Comparison of ENCODE assay signal across 13 mouse cellular contexts in the genomic region with DNA sequence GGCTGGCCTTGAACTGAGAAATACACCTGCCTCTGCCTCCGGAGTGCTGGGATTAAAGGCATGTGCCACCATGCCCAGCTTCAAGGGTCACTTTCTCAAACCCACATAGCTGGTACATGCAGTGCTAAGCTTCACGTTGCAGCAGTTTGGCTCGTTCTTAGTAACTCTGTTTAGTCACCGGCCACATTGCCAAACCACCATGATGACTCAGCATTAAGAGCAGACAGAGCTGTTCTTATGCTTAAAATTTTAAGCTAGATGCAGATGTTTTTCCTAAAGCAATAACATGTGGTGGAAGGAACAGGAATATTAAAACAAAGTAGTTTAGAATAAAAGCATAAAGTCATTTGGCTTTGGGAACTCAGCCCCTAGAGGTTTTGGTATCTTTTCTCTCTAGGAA.
DNase-seq lines count a peak whose midpoint lies in the region; ATAC-seq and TF ChIP-seq lines count a peak whose summit lies in the region.
"Had no signal": no experiment of that assay in that cellular context is flagged by ENCODE, and none has a peak within 500 bp of the region (broad histone marks: within the 10 kb centered on the region; RNA-seq: fewer than 3 reads in every experiment).

No protein-coding gene starts in this region.

- TF ChIP-seq EP300 in MEL (IDR thresholded peaks at IDR 0.05; ENCODE audit: low read depth in 1 of 2, low read length in 2 of 2) = no peak

- no peaks in the 10 kb centered on the region for H3K4me1 ChIP-seq in heart, embryonic 11.5 days (ENCODE audit: control insufficient read depth, insufficient read depth, low read length)
- no peaks in the 10 kb centered on the region; a peak in 1 of 4 replicates for H3K4me1 ChIP-seq in MEL (ENCODE audit: control insufficient read depth in 1 of 2, insufficient read depth in 2 of 2, low read length in 2 of 2)
- peaks cover 22% of the 10 kb centered on the region for H3K4me1 ChIP-seq in megakaryocyte, embryonic 14.5 days
- H3K4me1 ChIP-seq in forebrain, embryonic 14.5 days (ENCODE audit: control insufficient read depth, insufficient read depth, low read length) = no peaks in the 10 kb centered on the region
- H3K4me1 ChIP-seq: heart, embryonic 15.5 days; hindbrain, embryonic 15.5 days; liver, embryonic 15.5 days had no signal

- H3K4me2 ChIP-seq in heart, embryonic 11.5 days = no peak overlapping the region
- H3K4me2 ChIP-seq in forebrain, embryonic 14.5 days (ENCODE audit: low read length) = no peak overlapping the region
- H3K4me2 ChIP-seq: heart, embryonic 15.5 days; hindbrain, embryonic 15.5 days; liver, embryonic 15.5 days had no signal

- 81% methylated on average over 4 of the region's 4 CpGs for WGBS in heart, embryonic 11.5 days (ENCODE audit: insufficient replicate concordance)
- WGBS in forebrain, embryonic 14.5 days = 88% methylated on average over 4 of the region's 4 CpGs

- no peak overlapping the region for H3K9ac ChIP-seq in heart, embryonic 11.5 days (ENCODE audit: low read depth, low read length)
- H3K9ac ChIP-seq in MEL (ENCODE audit: control insufficient read depth, low read depth, low read length, poor library complexity, severe bottlenecking) = no peak overlapping the region
- no peak overlapping the region for H3K9ac ChIP-seq in forebrain, embryonic 14.5 days (ENCODE audit: low read length)
- H3K9ac ChIP-seq: heart, embryonic 15.5 days; hindbrain, embryonic 15.5 days; liver, embryonic 15.5 days had no signal

- H3K27ac ChIP-seq in heart, embryonic 11.5 days (ENCODE audit: low read depth, low read length) = no peak overlapping the region
- H3K27ac ChIP-seq in MEL (ENCODE audit: control insufficient read depth, low read depth, low read length) = no peak overlapping the region
- no peak overlapping the region for H3K27ac ChIP-seq in forebrain, embryonic 14.5 days (ENCODE audit: low read depth, low read length)
- H3K27ac ChIP-seq: heart, embryonic 15.5 days; hindbrain, embryonic 15.5 days; liver, embryonic 15.5 days had no signal

- no peak for TF ChIP-seq CTCF in MEL (IDR thresholded peaks at IDR 0.05 in 2 of 3, conservative IDR thresholded peaks at IDR 0.05 in 1 of 3; ENCODE audit: control insufficient read depth in 1 of 3, insufficient read depth in 1 of 3, low read depth in 2 of 3, low read length in 3 of 3, poor library complexity in 1 of 3, severe bottlenecking in 1 of 3)

- TF ChIP-seq RAD21 in MEL (IDR thresholded peaks at IDR 0.05; ENCODE audit: low read depth, low read length) = no peak

- peak; percentile 78 for DNase-seq in heart, adult 11 months
- peak; percentile 60 for DNase-seq in MEL (ENCODE audit: low read depth, low spot score)
- peak; percentile 51 to 72 for DNase-seq in adrenal gland, postnatal 36 days
- DNase-seq in spleen, postnatal 36 days (ENCODE audit: low spot score in 2 of 2) = no peak
- no peak for DNase-seq in right cerebral cortex, postnatal 4 days
- no peak for DNase-seq in forebrain, embryonic 14.5 days (ENCODE audit: low spot score)
- DNase-seq: lung, postnatal 36 days had no signal

- no peak for TF ChIP-seq POLR2A in MEL (IDR thresholded peaks at IDR 0.05; ENCODE audit: control insufficient read depth in 1 of 2, insufficient read depth in 1 of 2, low read depth in 1 of 2, low read length in 2 of 2, poor library complexity in 1 of 2)

- no peak overlapping the region for H3K4me3 ChIP-seq in heart, embryonic 11.5 days (ENCODE audit: low read depth, low read length)
- H3K4me3 ChIP-seq in MEL (ENCODE audit: control insufficient read depth in 1 of 2, insufficient read depth in 1 of 2, low read depth in 2 of 2, low read length in 2 of 2) = no peak overlapping the region
- H3K4me3 ChIP-seq in megakaryocyte, embryonic 14.5 days (replicated peaks) = peak overlapping the region; percentile 39
- H3K4me3 ChIP-seq in forebrain, embryonic 14.5 days (ENCODE audit: low read depth, low read length) = no peak overlapping the region
- H3K4me3 ChIP-seq: heart, embryonic 15.5 days; hindbrain, embryonic 15.5 days; liver, embryonic 15.5 days had no signal

- H3K36me3 ChIP-seq in heart, embryonic 11.5 days (ENCODE audit: control insufficient read depth, insufficient read depth, low read length) = no peaks in the 10 kb centered on the region
- H3K36me3 ChIP-seq in MEL (ENCODE audit: control insufficient read depth in 1 of 2, insufficient read depth in 2 of 2, low read length in 2 of 2) = peaks cover 0 to 5% of the 10 kb centered on the region in 2 experiments; a peak in 2 of 4 replicates
- H3K36me3 ChIP-seq in megakaryocyte, embryonic 14.5 days (replicated peaks; ENCODE audit: low read length) = no peaks in the 10 kb centered on the region
- no peaks in the 10 kb centered on the region for H3K36me3 ChIP-seq in forebrain, embryonic 14.5 days (ENCODE audit: control insufficient read depth, insufficient read depth, low read length)
- H3K36me3 ChIP-seq: heart, embryonic 15.5 days; hindbrain, embryonic 15.5 days; liver, embryonic 15.5 days had no signal

- no peaks in the 10 kb centered on the region for H3K9me3 ChIP-seq in heart, embryonic 11.5 days (replicated peaks; ENCODE audit: control insufficient read depth, low read length)
- no peaks in the 10 kb centered on the region for H3K9me3 ChIP-seq in MEL (replicated peaks; ENCODE audit: insufficient read depth, low read length)
- no peaks in the 10 kb centered on the region for H3K9me3 ChIP-seq in megakaryocyte, embryonic 14.5 days
- no peaks in the 10 kb centered on the region for H3K9me3 ChIP-seq in forebrain, embryonic 14.5 days (replicated peaks; ENCODE audit: control insufficient read depth, low read length)
- H3K9me3 ChIP-seq: heart, embryonic 15.5 days; hindbrain, embryonic 15.5 days; liver, embryonic 15.5 days had no signal

- ATAC-seq in heart, embryonic 11.5 days (replicated peaks; ENCODE audit: insufficient number of reproducible peaks, low FRiP score, low TSS enrichment) = no peak
- ATAC-seq in forebrain, embryonic 14.5 days = no peak

- no peaks in the 10 kb centered on the region for H3K79me2 ChIP-seq in MEL (ENCODE audit: control insufficient read depth, insufficient read depth, low read length, poor library complexity)

- no peaks in the 10 kb centered on the region for H3K27me3 ChIP-seq in heart, embryonic 11.5 days (ENCODE audit: control insufficient read depth, insufficient read depth, low read length)
- no peaks in the 10 kb centered on the region for H3K27me3 ChIP-seq in MEL (ENCODE audit: control insufficient read depth in 1 of 2, insufficient read depth in 2 of 2, low read length in 2 of 2)
- no peaks in the 10 kb centered on the region for H3K27me3 ChIP-seq in megakaryocyte, embryonic 14.5 days (replicated peaks)
- H3K27me3 ChIP-seq in forebrain, embryonic 14.5 days (replicated peaks; ENCODE audit: control insufficient read depth, insufficient read depth, low read length) = no peaks in the 10 kb centered on the region
- H3K27me3 ChIP-seq: CH12.LX; heart, embryonic 15.5 days; hindbrain, embryonic 15.5 days; liver, embryonic 15.5 days had no signal

TF ChIP-seq in MEL, 35 proteins besides CTCF, POLR2A, EP300 and RAD21:
- TF ChIP-seq TBP (IDR thresholded peaks at IDR 0.05; ENCODE audit: low read depth, low read length) (no peak), MAZ (IDR thresholded peaks at IDR 0.05; ENCODE audit: low read depth, low read length) (no peak), MAFK (IDR thresholded peaks at IDR 0.05; ENCODE audit: borderline replicate concordance, low read depth, low read length) (peak; percentile 57; the same call in 1 of the 2 replicates), NRF1 (IDR thresholded peaks at IDR 0.05; ENCODE audit: insufficient read depth, low read depth, low read length, poor library complexity, severe bottlenecking) (no peak), CHD2 (IDR thresholded peaks at IDR 0.05; ENCODE audit: low read length) (no peak)

Comparison
In these comparisons a context has a peak if more than half of its experiments do, and no peak if none do; other contexts are left out.
1. DNase-seq: peak in heart, adult 11 months (single experiment), MEL (single experiment) and adrenal gland, postnatal 36 days (2 of 2); none in spleen, postnatal 36 days (0 of 2), right cerebral cortex, postnatal 4 days (single experiment) and forebrain, embryonic 14.5 days (single experiment).